Mouse (Mus musculus) testis, postnatal 14 days (tissue): ENCODE data around the gene Wnt3a.

Source experiments
- DNase-seq: peaks from one replicate; pipeline ENCODE4 v3.0.0; 2021; ENCODE audit warnings: low spot score

Gene Wnt3a

GRCm38 (mm10) chr11:59290702-59291303, at the start of gene Wnt3a:
Gene Wnt3a (minus strand): TSS chr11:59290752.
- DNase-seq, result no peak

- no peak for DNase-seq
Observed at GRCm38 (mm10) chr11:59338736-59339120, 48.2 kb upstream of the Wnt3a start.

GRCm38 (mm10) chr11:59337955-59338735, 47.6 kb upstream of the Wnt3a start:
- no peak for DNase-seq

GRCm38 (mm10) chr11:59336381-59336780, 45.8 kb upstream of the Wnt3a start:
- DNase-seq, result no peak

GRCm38 (mm10) chr11:59335942-59336341, 45.4 kb upstream of the Wnt3a start:
- DNase-seq, result no peak

GRCm38 (mm10) chr11:59335150-59335549, 44.6 kb upstream of the Wnt3a start:
- DNase-seq, result no peak

GRCm38 (mm10) chr11:59332938-59333337, 42.4 kb upstream of the Wnt3a start:
- DNase-seq, result no peak

GRCm38 (mm10) chr11:59331167-59331869, 40.8 kb upstream of the Wnt3a start:
- DNase-seq, result no peak

GRCm38 (mm10) chr11:59330560-59330959, 40.0 kb upstream of the Wnt3a start:
- DNase-seq, result peak; percentile 35

- DNase-seq, result no peak
Observed at GRCm38 (mm10) chr11:59329616-59330015, 39.1 kb upstream of the Wnt3a start.

- no peak for DNase-seq
Observed at GRCm38 (mm10) chr11:59327625-59328024, 37.1 kb upstream of the Wnt3a start.

GRCm38 (mm10) chr11:59324777-59325176, 34.2 kb upstream of the Wnt3a start:
- DNase-seq, result no peak

GRCm38 (mm10) chr11:59322988-59323387, 32.4 kb upstream of the Wnt3a start:
- no peak for DNase-seq

- DNase-seq, result no peak
Observed at GRCm38 (mm10) chr11:59316517-59316916, 26.0 kb upstream of the Wnt3a start.

GRCm38 (mm10) chr11:59313944-59314343, 23.4 kb upstream of the Wnt3a start:
- DNase-seq, result no peak

- no peak for DNase-seq
Observed at GRCm38 (mm10) chr11:59313029-59313811, 22.7 kb upstream of the Wnt3a start.

GRCm38 (mm10) chr11:59312501-59312900, 21.9 kb upstream of the Wnt3a start:
- no peak for DNase-seq

- no peak for DNase-seq
Observed at GRCm38 (mm10) chr11:59312060-59312459, 21.5 kb upstream of the Wnt3a start.

- DNase-seq, result no peak
Observed at GRCm38 (mm10) chr11:59309976-59310375, 19.4 kb upstream of the Wnt3a start.

- no peak for DNase-seq
Observed at GRCm38 (mm10) chr11:59309106-59309805, 18.7 kb upstream of the Wnt3a start.

- DNase-seq, result no peak
Observed at GRCm38 (mm10) chr11:59308625-59309024, 18.1 kb upstream of the Wnt3a start.

- no peak for DNase-seq
Observed at GRCm38 (mm10) chr11:59308164-59308542, 17.6 kb upstream of the Wnt3a start.
